Mouse (Mus musculus) liver, adult (tissue): Measurements from ENCODE around the gene Man2c1.

Experiments used
- GATA4 ChIP-seq: IDR thresholded peaks from 2 replicates; pipeline ENCODE4 v1.6.1; 2014; ENCODE audit warnings: mild to moderate bottlenecking, low read length; ENCODE audit not compliant: insufficient replicate concordance

Gene Man2c1

GRCm38 (mm10) chr9:57130577-57131433, at the start of gene Man2c1:
Gene Man2c1 (plus strand): TSS chr9:57130690.
- TF ChIP-seq GATA4 = peak; percentile 53; the same call in 1 of the 2 replicates

GRCm38 (mm10) chr9:57082236-57082635, 48.3 kb upstream of the Man2c1 start:
- TF ChIP-seq GATA4 = no peak

GRCm38 (mm10) chr9:57117261-57117755, 13.2 kb upstream of the Man2c1 start:
- no peak for TF ChIP-seq GATA4

- no peak for TF ChIP-seq GATA4
Observed at GRCm38 (mm10) chr9:57129641-57130040, 849 bp upstream of the Man2c1 start.

- TF ChIP-seq GATA4 = no peak
Observed at GRCm38 (mm10) chr9:57137246-57137645, 6.8 kb downstream of the Man2c1 start.

- TF ChIP-seq GATA4 = no peak
Observed at GRCm38 (mm10) chr9:57137777-57138176, 7.3 kb downstream of the Man2c1 start.

GRCm38 (mm10) chr9:57138507-57138906, 8.0 kb downstream of the Man2c1 start:
- no peak for TF ChIP-seq GATA4

GRCm38 (mm10) chr9:57139110-57139509, 8.6 kb downstream of the Man2c1 start:
- TF ChIP-seq GATA4 = no peak

- TF ChIP-seq GATA4 = no peak
Observed at GRCm38 (mm10) chr9:57139571-57139970, 9.1 kb downstream of the Man2c1 start.

GRCm38 (mm10) chr9:57141417-57142353, 11.2 kb downstream of the Man2c1 start:
- TF ChIP-seq GATA4 = no peak

- no peak for TF ChIP-seq GATA4
Observed at GRCm38 (mm10) chr9:57143212-57143611, 12.7 kb downstream of the Man2c1 start.

- no peak for TF ChIP-seq GATA4
Observed at GRCm38 (mm10) chr9:57144830-57145229, 14.3 kb downstream of the Man2c1 start.

GRCm38 (mm10) chr9:57146451-57147066, 16.1 kb downstream of the Man2c1 start:
- no peak for TF ChIP-seq GATA4

GRCm38 (mm10) chr9:57147205-57148143, 17.0 kb downstream of the Man2c1 start:
- no peak for TF ChIP-seq GATA4

- no peak for TF ChIP-seq GATA4
Observed at GRCm38 (mm10) chr9:57148144-57148878, 17.8 kb downstream of the Man2c1 start, which contains the start of gene Neil1. Gene Neil1 (minus strand): TSS chr9:57148305.
